Mouse (Mus musculus) megakaryocyte, embryonic 14.5 days (primary cell): Measurements from ENCODE around the gene Rdh5.

Experiments
- FLI1 ChIP-seq: IDR thresholded peaks from 2 replicates; pipeline ENCODE4 v1.6.1; 2012; ENCODE audit warnings: low read length, inconsistent platforms, mixed read lengths
- GATA1 ChIP-seq: IDR thresholded peaks from 3 replicates; pipeline ENCODE4 v1.6.1; 2012; ENCODE audit warnings: mixed read lengths, low read length, inconsistent platforms, borderline replicate concordance

GRCm38 (mm10) chr10:128900698-128901097 is 22.0 kb downstream of the Rdh5 start, which contains the start of gene Cd63:
- TF ChIP-seq FLI1, result no peak
- no peak for TF ChIP-seq GATA1
